Mouse (Mus musculus) heart, embryonic 15.5 days (tissue): Measurements from ENCODE around the gene Ptgfrn. TPM values are rescaled to one million over a fixed set of nuclear protein-coding genes. Genes with fewer than 3 reads are reported as not detected.
A peak's percentile ranks its signal among the peaks of the same experiment; 100 is the strongest.

Experiments used
- ATAC-seq: fragments of 200-750 bp; cut with Nextera tagmentation; replicated peaks from 2 replicates; pipeline ENCODE4 v1.8.0; 2017; ENCODE audit warnings: low read depth, moderate TSS enrichment; ENCODE audit not compliant: insufficient number of reproducible peaks, insufficient read depth, low FRiP score
- H3K27ac ChIP-seq: fragments of 300-500 bp; sonication (generic); 2 replicates; pipeline ENCODE4 v1.5.1; 2015; ENCODE audit warnings: mild to moderate bottlenecking, inconsistent platforms
- H3K27me3 ChIP-seq: fragments of 300-500 bp; sonication (generic); 2 replicates; pipeline ENCODE4 v1.6.1; 2015; ENCODE audit warnings: inconsistent platforms
- H3K36me3 ChIP-seq: fragments of 300-500 bp; sonication (generic); 2 replicates; pipeline ENCODE4 v1.6.1; 2015; ENCODE audit warnings: mild to moderate bottlenecking, inconsistent platforms
- H3K4me1 ChIP-seq: fragments of 300-500 bp; sonication (generic); replicated peaks from 2 replicates; pipeline ENCODE4 v1.6.1; 2015; ENCODE audit warnings: inconsistent platforms
- H3K4me2 ChIP-seq: fragments of 300-500 bp; sonication (generic); 2 replicates; pipeline ENCODE4 v1.6.1; 2015; ENCODE audit warnings: inconsistent platforms, mild to moderate bottlenecking, moderate library complexity
- H3K4me3 ChIP-seq: fragments of 300-500 bp; sonication (generic); 2 replicates; pipeline ENCODE4 v1.5.1; 2015; ENCODE audit warnings: mild to moderate bottlenecking, inconsistent platforms
- H3K9ac ChIP-seq: fragments of 300-500 bp; sonication (generic); 2 replicates; pipeline ENCODE4 v1.6.1; 2015; ENCODE audit warnings: mild to moderate bottlenecking, inconsistent platforms
- H3K9me3 ChIP-seq: fragments of 300-500 bp; sonication (generic); replicated peaks from 2 replicates; pipeline ENCODE4 v1.6.1; 2016; ENCODE audit warnings: inconsistent platforms
- WGBS: fragments of 180-500 bp; shearing (Covaris S2); methylation state at CpG from one replicate; pipeline ENCODE4 v1.1.7; 2015; ENCODE audit warnings: mixed read lengths; 5-methylcytosine and 5-hydroxymethylcytosine counted together
- polyA plus RNA-seq: library from polyadenylated mRNA; unstranded; fragments of >200 nt; fragmentation: Nextera tagmentation; extraction: Ambion mirVana; gene quantifications from 2 replicates; pipeline ENCODE4 v1.2.1, GENCODE M21; 2015

The Ptgfrn gene
- polyA plus RNA-seq, 1 experiment from 2014 or later = 5.7 TPM

DNA sequence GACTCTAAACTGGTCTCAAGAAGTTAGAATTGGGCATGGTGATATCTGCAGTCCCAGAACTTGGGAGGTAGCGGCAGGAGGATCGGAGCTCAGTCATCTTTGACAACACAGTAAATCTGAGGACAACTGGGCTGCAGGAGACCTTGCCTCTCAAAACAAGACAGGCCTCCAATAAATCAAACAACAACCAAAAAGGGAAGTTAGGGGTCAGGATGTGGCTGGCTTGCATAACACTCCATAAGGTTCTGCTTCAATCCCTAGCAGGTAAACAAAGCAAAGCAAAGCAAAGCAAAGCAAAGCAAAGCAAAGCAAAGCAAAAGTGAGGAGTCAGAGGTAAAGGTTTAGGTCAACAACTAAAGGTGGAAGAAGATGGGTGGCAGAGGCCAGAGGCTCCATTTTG, 51.9 kb downstream of the Ptgfrn start:
- 0 out of 2 replicates have a peak, but pooled peaks cover 2% of the 10 kb centered on the region for H3K4me1 ChIP-seq
- 90% methylated on average over 2 of the region's 2 CpGs for WGBS

DNA sequence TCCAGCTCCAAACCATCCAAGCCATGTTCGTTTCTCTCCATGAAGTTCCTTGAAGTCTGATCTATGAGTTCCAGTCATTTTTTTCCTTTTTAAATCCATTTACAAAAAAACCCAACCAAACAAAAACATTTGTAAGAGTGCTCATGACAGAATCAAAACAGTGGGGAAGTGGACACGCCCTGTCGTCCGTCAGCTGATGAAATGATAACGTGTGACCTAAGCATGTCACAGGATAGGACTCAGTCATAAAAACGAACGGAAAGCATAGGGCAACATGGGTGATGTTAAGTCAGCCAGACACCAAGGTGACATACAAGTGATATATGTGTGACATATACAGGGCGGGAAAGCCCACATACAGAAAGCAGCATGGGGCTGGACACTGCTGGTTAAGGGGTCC, 54.9 kb downstream of the Ptgfrn start:
- H3K9me3 ChIP-seq = no peaks in the 10 kb centered on the region

More for the DNA sequence above, 51.9 kb downstream of the Ptgfrn start:
- H3K27ac ChIP-seq = no peak overlapping the region
- ATAC-seq = no peak
- H3K27me3 ChIP-seq = no peaks in the 10 kb centered on the region
- H3K9ac ChIP-seq = no peak overlapping the region
- H3K9me3 ChIP-seq = no peaks in the 10 kb centered on the region
- H3K4me2 ChIP-seq = no peak overlapping the region
- peaks cover 27% of the 10 kb centered on the region; the same call in 1 of the 2 replicates for H3K36me3 ChIP-seq
- no peak overlapping the region for H3K4me3 ChIP-seq

DNA sequence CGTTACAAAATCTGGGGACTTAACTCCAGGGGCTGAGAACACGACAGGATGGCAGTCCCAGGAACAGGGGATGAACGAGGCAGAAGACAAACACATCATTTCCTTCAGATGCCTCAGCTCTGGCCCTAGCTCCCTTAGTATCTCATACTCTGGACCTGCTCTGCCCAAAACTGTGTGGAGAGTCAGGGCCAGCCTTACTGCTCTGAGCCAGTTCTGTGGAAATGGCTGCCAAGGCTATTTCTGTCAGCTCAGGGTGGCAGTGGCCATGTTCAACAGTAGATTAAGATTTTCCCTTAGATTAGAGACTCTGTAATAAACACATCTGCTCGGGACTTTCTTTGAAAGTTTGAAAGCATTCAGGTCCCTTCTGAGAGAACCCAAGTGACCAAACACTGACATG, 58.5 kb downstream of the Ptgfrn start:
- Histone ChIP-seq H3K27ac (no peak overlapping the region), H3K27me3 (no peaks in the 10 kb centered on the region), H3K9ac (no peak overlapping the region), H3K4me2 (no peak overlapping the region), H3K36me3 (peaks cover 30% of the 10 kb centered on the region; the same call in 1 of the 2 replicates), H3K4me3 (no peak overlapping the region), H3K9me3 (no peaks in the 10 kb centered on the region), H3K4me1 (peaks cover 15% of the 10 kb centered on the region)
- no peak for ATAC-seq
- WGBS = 57% methylated on average over 4 of the region's 4 CpGs

More for the DNA sequence above, 54.9 kb downstream of the Ptgfrn start:
- Histone ChIP-seq H3K9ac (no peak overlapping the region), H3K27ac (no peak overlapping the region), H3K36me3 (peaks cover 26% of the 10 kb centered on the region; the same call in 1 of the 2 replicates), H3K4me1 (peaks cover 11% of the 10 kb centered on the region), H3K27me3 (no peaks in the 10 kb centered on the region), H3K4me2 (no peak overlapping the region), H3K4me3 (no peak overlapping the region)
- no peak for ATAC-seq
- 78% methylated on average over 8 of the region's 8 CpGs for WGBS

DNA sequence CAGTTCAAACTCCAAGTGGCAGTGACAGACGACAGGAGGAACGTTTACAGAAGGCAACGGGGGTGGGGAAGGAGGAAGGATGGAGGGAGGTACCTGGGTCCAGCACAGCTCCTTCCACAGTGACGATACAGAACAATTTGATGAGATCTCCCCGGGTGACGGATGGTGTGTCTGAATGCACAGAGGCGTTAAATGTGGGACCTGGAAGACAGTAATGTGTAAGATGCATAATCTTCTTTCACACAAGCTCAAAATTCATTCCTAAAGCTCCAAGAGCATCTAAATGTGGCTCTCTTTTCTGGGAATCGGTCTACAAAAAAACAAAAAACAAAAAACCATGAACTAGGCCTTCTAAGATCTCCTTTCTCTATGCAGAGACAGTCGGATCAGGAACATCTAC, 60.1 kb downstream of the Ptgfrn start:
- no peak overlapping the region for H3K9ac ChIP-seq
- H3K27me3 ChIP-seq = no peaks in the 10 kb centered on the region
- peaks cover 19% of the 10 kb centered on the region; the same call in 1 of the 2 replicates for H3K36me3 ChIP-seq
- WGBS = 73% methylated on average over 9 of the region's 9 CpGs
- H3K9me3 ChIP-seq = no peaks in the 10 kb centered on the region
- H3K4me1 ChIP-seq = peaks cover 24% of the 10 kb centered on the region
- no peak overlapping the region for H3K27ac ChIP-seq
- no peak for ATAC-seq
- H3K4me2 ChIP-seq = no peak overlapping the region
- no peak overlapping the region for H3K4me3 ChIP-seq

DNA sequence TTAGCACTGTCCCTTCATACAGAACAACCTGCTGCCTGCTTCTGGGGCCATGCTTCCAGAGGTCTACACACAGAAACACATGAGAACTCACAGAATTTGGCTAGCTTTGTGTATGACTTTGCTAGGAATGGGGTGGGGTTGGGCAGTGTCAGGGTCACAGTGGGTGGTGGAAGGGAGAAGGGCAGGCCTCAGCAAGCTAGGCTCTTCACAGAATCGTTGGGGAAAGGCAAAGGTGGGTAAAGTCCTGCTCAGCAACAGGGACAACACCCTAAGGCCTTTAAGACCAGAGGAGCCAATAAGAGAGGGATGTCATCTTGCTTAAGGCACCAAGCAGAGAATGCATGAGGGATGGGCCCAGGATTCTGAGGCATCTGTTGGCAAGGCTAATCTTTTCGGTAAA, 61.3 kb downstream of the Ptgfrn start:
- Histone ChIP-seq H3K4me3 (no peak overlapping the region), H3K9me3 (no peaks in the 10 kb centered on the region), H3K27ac (no peak overlapping the region), H3K27me3 (no peaks in the 10 kb centered on the region), H3K4me2 (no peak overlapping the region), H3K36me3 (peaks cover 20% of the 10 kb centered on the region; the same call in 1 of the 2 replicates), H3K4me1 (peaks cover 28% of the 10 kb centered on the region), H3K9ac (no peak overlapping the region)
- 73% methylated on average over 2 of the region's 2 CpGs for WGBS
- ATAC-seq = no peak

DNA sequence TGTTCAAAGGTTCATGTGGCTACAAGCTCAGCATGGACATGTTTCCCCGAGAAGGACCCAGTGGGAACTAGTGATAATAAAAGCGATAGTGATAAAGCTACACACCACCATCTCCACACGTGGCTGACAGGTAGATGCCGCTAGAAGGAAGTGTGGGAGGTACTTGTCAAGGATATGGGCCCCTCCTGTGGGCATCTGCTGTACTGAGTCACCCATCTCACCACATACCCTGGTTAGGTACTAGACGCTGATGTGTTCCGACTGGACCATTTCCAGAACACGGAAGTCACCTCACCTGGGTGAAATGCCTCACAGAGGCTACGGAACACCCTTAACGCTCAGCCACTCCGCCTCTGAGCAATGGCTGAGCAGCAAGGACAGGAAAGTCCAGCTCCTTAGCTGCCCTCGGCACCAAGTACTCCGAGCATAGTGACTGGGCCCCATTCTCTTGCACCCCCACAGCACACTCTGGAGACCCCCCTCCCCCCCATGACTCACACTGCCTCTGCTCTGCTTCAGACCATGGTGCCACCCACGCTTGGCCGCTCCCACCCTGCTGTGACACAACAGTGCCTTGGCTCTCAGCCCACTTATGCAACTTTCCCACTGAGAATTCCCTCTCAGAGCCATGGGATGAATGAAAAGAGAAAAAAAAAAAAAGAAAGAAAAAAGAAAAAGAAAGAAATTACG, 62.3 kb downstream of the Ptgfrn start:
- Histone ChIP-seq H3K4me1 (peaks cover 28% of the 10 kb centered on the region), H3K9ac (no peak overlapping the region), H3K27ac (no peak overlapping the region), H3K27me3 (no peaks in the 10 kb centered on the region), H3K9me3 (no peaks in the 10 kb centered on the region), H3K4me2 (no peak overlapping the region), H3K4me3 (no peak overlapping the region), H3K36me3 (peaks cover 21% of the 10 kb centered on the region; the same call in 1 of the 2 replicates)
- WGBS = 75% methylated on average over 15 of the region's 15 CpGs
- 0 out of 2 replicates have a peak, but pooled peaks have one; percentile 43 for ATAC-seq

DNA sequence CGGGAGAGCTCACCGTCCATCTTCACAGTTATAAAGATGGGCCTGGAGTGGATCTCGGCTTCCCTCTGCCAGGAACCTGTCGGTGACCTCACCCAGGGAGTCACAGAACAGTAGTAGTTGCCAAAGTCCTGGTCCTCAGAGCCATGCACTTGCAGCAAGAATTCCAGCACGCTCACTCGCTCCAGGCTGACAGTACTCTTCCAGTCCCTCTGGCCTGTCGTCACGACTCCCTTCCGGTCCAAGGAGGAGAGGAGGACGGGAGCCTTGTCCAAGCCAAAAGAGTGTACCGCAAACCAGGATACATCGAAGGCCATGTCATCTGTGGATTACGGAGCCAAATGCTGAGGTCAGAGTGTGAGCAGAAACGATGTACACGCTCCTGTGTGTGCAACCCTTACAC, 64.6 kb downstream of the Ptgfrn start:
- H3K4me1 ChIP-seq = peaks cover 19% of the 10 kb centered on the region
- 0 out of 2 replicates have a peak overlapping the region, but pooled peaks have one; percentile 1 for H3K9ac ChIP-seq
- peak overlapping the region; percentile 62 for H3K27ac ChIP-seq
- ATAC-seq = peak; percentile 50
- no peaks in the 10 kb centered on the region for H3K9me3 ChIP-seq
- H3K4me3 ChIP-seq = no peak overlapping the region
- H3K4me2 ChIP-seq = no peak overlapping the region
- no peaks in the 10 kb centered on the region for H3K27me3 ChIP-seq
- peaks cover 24% of the 10 kb centered on the region; the same call in 1 of the 2 replicates for H3K36me3 ChIP-seq
- 53% methylated on average over 15 of the region's 15 CpGs for WGBS

DNA sequence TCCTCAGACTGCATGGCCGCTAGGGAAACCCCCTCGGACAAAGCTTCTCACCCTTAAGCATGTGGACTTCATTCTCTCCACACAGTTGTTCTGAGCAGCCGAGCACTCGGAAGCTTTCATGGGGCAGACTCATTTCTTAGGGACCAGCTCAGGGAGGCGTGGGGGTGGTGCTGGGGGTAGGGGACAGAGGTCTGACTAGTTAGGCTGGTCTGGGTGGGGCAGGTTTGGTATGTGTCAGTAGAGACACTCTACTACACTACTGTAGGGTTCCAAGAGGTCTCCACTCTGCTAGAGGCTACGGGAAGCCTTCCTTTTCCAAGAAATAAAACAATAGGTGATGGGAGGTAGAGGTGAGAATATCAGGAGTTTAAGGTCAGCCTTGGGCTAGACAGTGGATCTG, 65.4 kb downstream of the Ptgfrn start:
- no peaks in the 10 kb centered on the region for H3K27me3 ChIP-seq
- H3K9ac ChIP-seq = no peak overlapping the region
- peaks cover 31% of the 10 kb centered on the region; the same call in 1 of the 2 replicates for H3K36me3 ChIP-seq
- no peak overlapping the region for H3K4me3 ChIP-seq
- H3K4me2 ChIP-seq = no peak overlapping the region
- H3K27ac ChIP-seq = no peak overlapping the region
- 86% methylated on average over 6 of the region's 6 CpGs for WGBS
- peaks cover 19% of the 10 kb centered on the region for H3K4me1 ChIP-seq
- no peak for ATAC-seq
- H3K9me3 ChIP-seq = no peaks in the 10 kb centered on the region

DNA sequence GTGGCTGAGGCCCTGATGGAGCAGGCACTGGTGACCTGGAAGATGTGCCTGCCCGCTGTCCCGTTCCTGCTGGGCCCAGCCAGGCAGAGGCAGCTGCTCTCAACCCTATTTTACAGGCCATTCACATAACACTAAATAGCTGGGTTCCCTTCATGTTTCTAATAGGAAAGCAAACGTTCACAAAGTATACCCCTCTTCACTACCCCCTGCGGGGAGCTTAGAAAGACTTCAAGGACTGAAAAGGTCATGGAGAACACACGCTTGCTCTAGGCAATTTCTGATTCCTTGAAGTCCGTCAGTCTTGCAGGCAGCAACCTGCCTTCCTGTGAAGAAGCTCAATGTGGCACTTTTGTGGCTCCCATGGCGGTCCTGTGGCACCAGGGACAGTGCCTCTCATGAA, 68.1 kb downstream of the Ptgfrn start:
- H3K9ac ChIP-seq = no peak overlapping the region
- H3K4me1 ChIP-seq = peaks cover 13% of the 10 kb centered on the region
- H3K27ac ChIP-seq = no peak overlapping the region
- no peaks in the 10 kb centered on the region for H3K27me3 ChIP-seq
- no peak for ATAC-seq
- no peak overlapping the region for H3K4me3 ChIP-seq
- H3K4me2 ChIP-seq = no peak overlapping the region
- 85% methylated on average over 7 of the region's 7 CpGs for WGBS
- H3K36me3 ChIP-seq = peaks cover 25% of the 10 kb centered on the region; the same call in 1 of the 2 replicates
- no peaks in the 10 kb centered on the region for H3K9me3 ChIP-seq

DNA sequence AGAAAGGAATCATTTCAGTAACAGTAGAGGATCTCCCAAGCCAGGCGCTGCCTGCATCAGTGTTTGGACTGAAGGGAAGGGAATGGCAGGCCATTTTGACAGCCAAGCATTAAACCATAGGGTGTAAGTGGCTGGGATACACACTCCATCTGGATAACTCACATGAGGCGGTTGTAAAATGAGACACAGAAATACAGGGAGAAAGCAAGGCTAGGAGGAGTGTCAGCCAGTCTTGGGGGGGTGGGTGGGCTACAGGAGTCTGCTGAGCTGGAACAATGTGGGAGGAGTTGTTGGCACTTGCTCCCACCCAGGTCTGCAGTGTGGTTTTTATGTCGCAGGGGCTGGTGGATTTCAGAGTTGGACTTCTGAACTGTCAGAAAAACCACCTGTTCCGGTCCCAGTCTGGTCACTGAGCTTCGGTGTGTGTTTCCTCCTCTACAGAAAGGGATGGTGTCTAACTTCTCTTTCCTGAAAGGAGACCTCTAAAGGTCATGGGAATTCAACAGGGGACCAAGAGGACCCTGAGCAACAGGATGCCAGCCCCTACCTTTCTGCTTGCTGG, 72.0 kb downstream of the Ptgfrn start:
- Histone ChIP-seq H3K4me3 (no peak overlapping the region), H3K9me3 (no peaks in the 10 kb centered on the region), H3K27ac (no peak overlapping the region), H3K4me1 (peaks cover 13% of the 10 kb centered on the region; the same call in 1 of the 2 replicates), H3K4me2 (no peak overlapping the region), H3K9ac (no peak overlapping the region), H3K36me3 (peaks cover 13% of the 10 kb centered on the region; the same call in 1 of the 2 replicates), H3K27me3 (no peaks in the 10 kb centered on the region)
- whole genome bisulfite sequencing = 84% methylated on average over 5 of the region's 5 CpGs
- ATAC-seq = no peak

DNA sequence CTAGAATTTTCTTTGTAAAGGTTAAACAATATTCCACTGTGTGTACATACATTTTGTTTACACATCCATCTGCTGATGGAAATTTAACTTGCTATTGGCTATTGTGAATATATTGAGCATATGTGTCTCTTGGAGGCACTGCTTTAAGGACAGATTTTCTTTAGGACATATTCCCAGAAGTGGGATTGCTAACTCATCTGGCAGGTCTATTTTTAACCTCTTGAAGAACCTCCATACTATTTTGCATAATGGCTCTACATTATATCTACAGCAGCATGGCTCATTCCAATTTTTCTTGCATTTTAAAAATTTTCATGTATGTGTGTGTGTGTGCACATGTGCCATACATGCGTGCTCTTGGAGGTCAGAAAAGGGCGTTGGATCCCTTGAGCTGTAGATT, 74.1 kb downstream of the Ptgfrn start:
- WGBS = 96% methylated on average over 2 of the region's 2 CpGs
- peaks cover 23% of the 10 kb centered on the region for H3K4me1 ChIP-seq
- H3K9ac ChIP-seq = no peak overlapping the region
- ATAC-seq = no peak
- H3K27ac ChIP-seq = no peak overlapping the region
- H3K4me3 ChIP-seq = no peak overlapping the region
- H3K27me3 ChIP-seq = no peaks in the 10 kb centered on the region
- H3K9me3 ChIP-seq = no peaks in the 10 kb centered on the region
- H3K36me3 ChIP-seq = peaks cover 11% of the 10 kb centered on the region; the same call in 1 of the 2 replicates
- H3K4me2 ChIP-seq = no peak overlapping the region
